Mouse (Mus musculus): ENCODE measurements at regions not wholly inside any gene's neighbourhood (a gene's known extent, or its start where the extent isn't known, plus 50 kb on each side); places are given as distances from the start of the nearest gene placed in this dataset.

DNA sequence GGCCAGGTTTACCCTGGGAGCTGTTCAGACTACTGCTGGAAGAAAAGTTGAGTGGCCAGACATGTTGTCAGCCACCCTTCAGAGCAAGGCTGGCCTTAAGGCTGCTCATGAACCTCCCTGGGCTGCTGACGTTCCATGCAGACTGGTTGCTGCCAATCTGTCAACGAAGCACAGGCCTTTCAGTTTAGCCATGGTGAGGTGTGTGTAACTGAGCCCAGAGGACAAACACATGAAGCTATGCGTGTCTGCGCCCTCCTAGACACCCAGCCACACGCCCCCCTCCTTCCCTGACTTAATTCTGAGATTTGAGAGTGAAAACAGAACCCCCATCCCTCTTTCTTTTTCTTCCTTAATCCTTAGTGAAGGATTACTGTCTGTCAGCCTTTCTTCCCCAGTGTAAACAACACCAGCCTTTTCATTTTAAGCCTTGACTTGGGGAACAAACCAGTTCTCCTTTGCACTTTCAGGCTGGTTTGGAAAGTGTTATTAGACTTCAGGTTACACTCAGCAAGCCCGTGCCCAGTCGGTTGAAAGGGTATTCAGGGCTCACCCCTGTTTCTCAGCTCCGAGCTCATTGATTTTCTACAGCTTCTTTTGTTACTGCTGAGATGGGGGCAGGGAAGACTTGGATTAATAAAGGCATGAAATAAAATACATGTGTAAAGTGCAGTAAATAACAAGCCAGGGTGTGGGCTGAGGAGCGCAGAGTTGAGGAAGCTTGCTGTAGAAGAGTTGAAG, 379.4 kb downstream of the Dmrt2 start:
- peak; percentile 7 for DNase-seq (ENCODE audit: low read depth)
- TF ChIP-seq CTCF (IDR thresholded peaks at IDR 0.05; ENCODE audit: borderline replicate concordance, extremely low read depth, insufficient read depth, insufficient read length), result no peak
- TF ChIP-seq POLR2A (IDR thresholded peaks at IDR 0.05; ENCODE audit: borderline replicate concordance, extremely low read depth, insufficient read depth, insufficient read length, poor library complexity, severe bottlenecking), result no peak

DNA sequence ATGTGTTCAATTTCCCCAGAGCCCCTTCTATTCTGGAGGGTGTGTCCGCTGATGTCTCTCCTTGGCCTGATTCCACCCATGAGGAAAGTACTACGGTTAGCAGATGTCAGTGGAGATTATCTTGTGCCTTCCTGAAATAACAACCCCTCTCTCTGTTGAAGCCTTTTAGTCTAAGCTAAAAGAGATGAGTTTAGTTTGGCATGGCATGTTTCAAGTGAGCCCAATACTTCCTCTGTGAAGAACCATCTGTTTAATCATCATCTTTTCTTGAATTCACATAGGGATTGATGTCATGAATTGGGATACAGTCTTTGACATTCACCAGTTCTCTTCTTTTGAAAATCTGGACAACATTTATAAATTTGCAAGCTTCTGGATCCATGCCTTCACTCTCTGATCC, 387.5 kb downstream of the Dmrt2 start:
- DNase-seq (ENCODE audit: low read depth), result no peak
- TF ChIP-seq CTCF (IDR thresholded peaks at IDR 0.05; ENCODE audit: borderline replicate concordance, extremely low read depth, insufficient read depth, insufficient read length), result no peak
- no peak for TF ChIP-seq POLR2A (IDR thresholded peaks at IDR 0.05; ENCODE audit: borderline replicate concordance, extremely low read depth, insufficient read depth, insufficient read length, poor library complexity, severe bottlenecking)

DNA sequence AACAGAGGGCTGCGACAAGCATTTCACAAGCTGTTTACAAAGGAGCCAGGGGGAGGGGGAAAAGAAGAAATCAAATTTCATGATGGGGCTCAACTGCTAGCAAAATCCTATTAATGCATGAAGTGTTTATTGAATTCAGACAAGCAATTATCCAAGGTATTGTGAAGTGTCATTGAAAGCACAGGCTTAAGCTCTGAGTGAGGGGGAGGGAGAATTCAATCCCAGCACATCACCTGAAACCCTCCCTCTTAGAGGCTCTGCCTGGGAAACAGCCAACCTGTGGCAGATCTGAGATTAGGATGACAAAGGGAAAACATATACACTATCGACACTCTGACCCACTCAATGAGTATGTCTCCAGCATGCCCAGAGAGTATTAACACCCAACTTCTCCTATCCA, 396.3 kb downstream of the Dmrt2 start:
- TF ChIP-seq CTCF (IDR thresholded peaks at IDR 0.05; ENCODE audit: borderline replicate concordance, extremely low read depth, insufficient read depth, insufficient read length), result no peak
- TF ChIP-seq POLR2A (IDR thresholded peaks at IDR 0.05; ENCODE audit: borderline replicate concordance, extremely low read depth, insufficient read depth, insufficient read length, poor library complexity, severe bottlenecking), result no peak
- DNase-seq (ENCODE audit: low read depth), result peak; percentile 49

GRCm38 (mm10) chr19:26069908-26070307, 397.7 kb downstream of the Dmrt2 start:
- DNase-seq (ENCODE audit: low read depth), result no peak
- TF ChIP-seq POLR2A (IDR thresholded peaks at IDR 0.05; ENCODE audit: borderline replicate concordance, extremely low read depth, insufficient read depth, insufficient read length, poor library complexity, severe bottlenecking) (no peak), CTCF (IDR thresholded peaks at IDR 0.05; ENCODE audit: borderline replicate concordance, extremely low read depth, insufficient read depth, insufficient read length) (peak; percentile 20; the same call in 1 of the 2 replicates)

GRCm38 (mm10) chr19:26088318-26088717, 416.1 kb downstream of the Dmrt2 start:
- no peak for DNase-seq (ENCODE audit: low read depth)
- no peak for TF ChIP-seq CTCF (IDR thresholded peaks at IDR 0.05; ENCODE audit: borderline replicate concordance, extremely low read depth, insufficient read depth, insufficient read length)
- TF ChIP-seq POLR2A (IDR thresholded peaks at IDR 0.05; ENCODE audit: borderline replicate concordance, extremely low read depth, insufficient read depth, insufficient read length, poor library complexity, severe bottlenecking), result no peak

DNA sequence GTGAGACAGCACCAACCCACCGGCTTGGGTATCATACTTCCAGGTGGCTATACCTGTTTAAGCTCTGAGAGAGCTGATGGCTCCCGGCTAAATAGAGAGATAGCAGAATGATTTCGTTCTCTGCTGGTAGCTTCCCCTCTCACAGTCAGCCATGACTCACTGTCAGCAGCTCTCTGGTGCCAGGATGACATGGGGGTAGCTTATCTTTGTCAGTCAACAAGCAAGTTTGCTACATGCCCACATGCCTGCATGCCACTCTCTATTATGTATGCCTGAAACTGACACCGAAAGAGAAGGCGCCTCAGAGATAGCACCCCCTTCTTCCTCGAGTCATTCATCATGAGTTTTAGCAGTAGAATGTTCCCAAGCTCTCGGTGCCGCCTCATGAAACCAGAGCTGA, 419.2 kb downstream of the Dmrt2 start:
- TF ChIP-seq POLR2A (IDR thresholded peaks at IDR 0.05; ENCODE audit: borderline replicate concordance, extremely low read depth, insufficient read depth, insufficient read length, poor library complexity, severe bottlenecking) (no peak), CTCF (IDR thresholded peaks at IDR 0.05; ENCODE audit: borderline replicate concordance, extremely low read depth, insufficient read depth, insufficient read length) (no peak)

DNA sequence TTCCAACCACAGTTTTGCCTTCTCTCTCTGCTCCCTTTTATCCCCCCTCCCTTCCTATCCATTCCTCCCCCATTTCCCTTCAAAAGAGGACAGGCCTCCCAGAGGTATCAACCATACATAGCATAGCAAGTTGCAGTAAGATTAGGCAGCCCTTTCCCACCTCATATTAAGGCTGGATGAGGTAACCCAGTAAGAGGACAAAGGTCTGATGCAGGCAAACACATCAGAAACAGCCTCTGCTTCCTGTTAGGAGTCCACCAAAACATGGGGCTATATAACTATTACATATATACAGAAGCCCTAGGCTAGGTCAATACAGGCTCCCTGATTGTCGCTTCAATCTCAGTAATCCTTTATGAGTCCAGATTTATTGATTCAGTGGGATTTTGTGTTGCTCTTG, 421.6 kb downstream of the Dmrt2 start:
- no peak for DNase-seq (ENCODE audit: low read depth)
- TF ChIP-seq POLR2A (IDR thresholded peaks at IDR 0.05; ENCODE audit: borderline replicate concordance, extremely low read depth, insufficient read depth, insufficient read length, poor library complexity, severe bottlenecking) (no peak), CTCF (IDR thresholded peaks at IDR 0.05; ENCODE audit: borderline replicate concordance, extremely low read depth, insufficient read depth, insufficient read length) (no peak)

More for the DNA sequence above, 419.2 kb downstream of the Dmrt2 start:
- DNase-seq (ENCODE audit: low read depth), result no peak

DNA sequence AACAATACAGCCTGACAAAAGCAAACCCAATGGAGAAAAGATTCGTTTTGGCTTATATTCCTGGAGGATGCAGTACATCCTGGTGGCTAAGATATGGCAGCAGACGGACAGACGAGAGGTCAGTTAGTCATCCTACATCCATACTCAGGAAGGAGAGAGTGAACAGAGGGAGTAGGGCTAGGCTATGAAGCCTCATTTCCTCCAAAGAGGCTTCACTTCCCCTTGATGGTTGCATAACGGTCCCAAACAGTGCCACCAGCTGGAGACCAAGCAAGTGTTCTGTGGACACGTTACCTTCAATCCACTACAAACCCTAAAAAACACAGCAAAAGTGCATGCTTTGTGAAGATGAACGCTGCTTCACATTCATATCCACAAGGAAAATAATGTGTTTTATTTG, 442.1 kb downstream of the Dmrt2 start:
- DNase-seq (ENCODE audit: low read depth), result no peak
- no peak for TF ChIP-seq POLR2A (IDR thresholded peaks at IDR 0.05; ENCODE audit: borderline replicate concordance, extremely low read depth, insufficient read depth, insufficient read length, poor library complexity, severe bottlenecking)
- no peak for TF ChIP-seq CTCF (IDR thresholded peaks at IDR 0.05; ENCODE audit: borderline replicate concordance, extremely low read depth, insufficient read depth, insufficient read length)

GRCm38 (mm10) chr19:26128423-26128822, 456.2 kb downstream of the Dmrt2 start:
- no peak for TF ChIP-seq POLR2A (IDR thresholded peaks at IDR 0.05; ENCODE audit: borderline replicate concordance, extremely low read depth, insufficient read depth, insufficient read length, poor library complexity, severe bottlenecking)
- TF ChIP-seq CTCF (IDR thresholded peaks at IDR 0.05; ENCODE audit: borderline replicate concordance, extremely low read depth, insufficient read depth, insufficient read length), result no peak
- DNase-seq (ENCODE audit: low read depth), result no peak

GRCm38 (mm10) chr19:26134385-26134784, 462.2 kb downstream of the Dmrt2 start:
- TF ChIP-seq POLR2A (IDR thresholded peaks at IDR 0.05; ENCODE audit: borderline replicate concordance, extremely low read depth, insufficient read depth, insufficient read length, poor library complexity, severe bottlenecking), result no peak
- TF ChIP-seq CTCF (IDR thresholded peaks at IDR 0.05; ENCODE audit: borderline replicate concordance, extremely low read depth, insufficient read depth, insufficient read length), result no peak
- no peak for DNase-seq (ENCODE audit: low read depth)

GRCm38 (mm10) chr19:26135398-26136104, 463.3 kb downstream of the Dmrt2 start:
- TF ChIP-seq CTCF (IDR thresholded peaks at IDR 0.05; ENCODE audit: borderline replicate concordance, extremely low read depth, insufficient read depth, insufficient read length) (no peak), POLR2A (IDR thresholded peaks at IDR 0.05; ENCODE audit: borderline replicate concordance, extremely low read depth, insufficient read depth, insufficient read length, poor library complexity, severe bottlenecking) (no peak)
- DNase-seq (ENCODE audit: low read depth), result peak; percentile 40

DNA sequence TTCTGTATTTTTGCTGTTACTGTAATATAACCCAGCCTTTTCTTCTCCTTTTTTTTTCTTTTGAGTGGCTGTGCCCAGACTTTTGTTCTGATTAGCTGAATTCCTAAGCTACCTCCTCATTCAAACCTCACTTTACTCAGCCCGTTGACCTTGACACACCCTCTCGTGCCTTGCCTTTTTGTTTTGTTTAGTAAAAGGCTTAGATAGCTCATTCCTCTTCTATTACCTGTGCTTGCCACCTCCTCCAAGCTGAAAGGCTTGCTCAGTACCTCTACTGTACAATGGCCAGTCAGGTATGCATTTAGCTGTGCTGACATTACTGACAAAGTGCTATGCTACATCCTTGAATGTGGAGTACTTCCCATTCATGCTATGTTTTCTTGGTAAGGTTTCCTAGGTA, 464.2 kb upstream of the Smarca2 start:
- TF ChIP-seq POLR2A (IDR thresholded peaks at IDR 0.05; ENCODE audit: borderline replicate concordance, extremely low read depth, insufficient read depth, insufficient read length, poor library complexity, severe bottlenecking) (no peak), CTCF (IDR thresholded peaks at IDR 0.05; ENCODE audit: borderline replicate concordance, extremely low read depth, insufficient read depth, insufficient read length) (no peak)
- no peak for DNase-seq (ENCODE audit: low read depth)
